Mouse (Mus musculus): ENCODE data around the gene Csf3r. TPM values are rescaled to one million over a fixed set of nuclear protein-coding genes. Genes with fewer than 3 reads are reported as not detected.

Gene Csf3r
- total and polyA plus RNA-seq, 2 experiments from 2014 or later = 0.43 to 0.77 TPM

DNA sequence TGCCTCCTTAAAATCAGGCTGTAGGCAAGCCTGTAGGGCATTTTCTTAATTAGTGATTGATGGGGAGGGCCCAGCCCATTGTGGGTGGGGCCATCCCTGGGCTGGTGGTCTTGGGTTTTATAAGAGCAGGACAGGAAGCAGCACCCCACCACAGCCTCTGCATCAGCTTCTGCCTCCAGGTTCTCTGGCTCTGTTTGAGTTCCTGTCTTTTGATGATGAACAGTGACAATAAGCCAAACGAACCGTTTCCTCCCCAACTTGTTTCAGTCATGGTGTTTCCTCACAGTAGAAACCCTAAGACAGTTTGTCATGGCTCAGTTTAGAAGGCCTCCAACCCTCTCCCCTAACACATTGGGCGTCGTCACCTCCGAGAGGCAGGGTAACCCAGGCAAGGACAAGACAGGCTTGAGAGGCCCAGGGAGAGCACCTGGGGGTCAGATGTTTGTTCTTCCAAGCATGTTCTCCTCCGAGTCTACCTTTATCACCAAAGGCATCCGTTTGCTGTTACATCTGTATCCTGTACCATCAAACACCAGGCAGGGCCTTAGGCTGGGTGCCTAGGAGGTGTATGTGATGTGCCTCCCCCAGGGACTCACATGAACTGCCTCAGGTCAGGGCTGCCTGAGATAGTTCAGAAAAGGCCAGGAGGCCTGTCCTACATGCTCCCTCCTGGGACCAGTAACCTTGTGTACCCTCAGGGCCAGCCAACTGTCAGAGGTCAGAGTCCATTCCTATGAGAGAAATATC lies 65.9 kb downstream of the Csf3r start:
- DNase-seq = no peak
- H3K4me1 ChIP-seq (ENCODE audit: insufficient read depth) = no peaks in the 10 kb centered on the region
- H3K4me2 ChIP-seq (ENCODE audit: low read depth) = no peak overlapping the region
- H3K9me3 ChIP-seq (ENCODE audit: low read length) = no peaks in the 10 kb centered on the region
- peaks cover 10% of the 10 kb centered on the region; the same call in 1 of the 2 replicates for H3K36me3 ChIP-seq (ENCODE audit: insufficient read depth)
- TF ChIP-seq CTCF (IDR thresholded peaks at IDR 0.05; ENCODE audit: low read depth) = no peak
- H3K4me3 ChIP-seq (ENCODE audit: low read depth, low read length) = no peak overlapping the region
- no peak for ATAC-seq
- no peaks in the 10 kb centered on the region for H3K27me3 ChIP-seq (ENCODE audit: insufficient read depth, low read length)
- no peak overlapping the region for H3K9ac ChIP-seq
- 86% methylated on average over 7 of the region's 7 CpGs for WGBS
- no peak overlapping the region for H3K27ac ChIP-seq (ENCODE audit: low read depth, low read length)

DNA sequence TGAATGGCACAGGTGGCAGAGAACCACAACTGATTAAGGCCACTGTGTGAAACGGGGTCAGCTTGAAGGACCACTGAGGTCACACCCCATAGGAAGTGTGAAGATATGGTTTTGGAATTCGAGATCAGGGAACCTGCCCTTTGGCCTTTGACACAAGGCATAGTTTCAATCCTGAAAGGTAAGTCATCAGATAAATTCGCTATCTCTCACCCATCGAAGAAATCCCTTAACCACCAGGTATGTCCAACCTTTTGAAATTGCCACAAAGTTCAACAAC lies 66.4 kb downstream of the Csf3r start:
- DNase-seq = no peak
- no peak for ATAC-seq
- Histone ChIP-seq H3K9me3 (ENCODE audit: low read length) (no peaks in the 10 kb centered on the region), H3K27me3 (ENCODE audit: insufficient read depth, low read length) (no peaks in the 10 kb centered on the region), H3K4me1 (ENCODE audit: insufficient read depth) (no peaks in the 10 kb centered on the region), H3K36me3 (ENCODE audit: insufficient read depth) (peaks cover 10% of the 10 kb centered on the region; the same call in 1 of the 2 replicates), H3K27ac (ENCODE audit: low read depth, low read length) (no peak overlapping the region), H3K4me2 (ENCODE audit: low read depth) (no peak overlapping the region), H3K9ac (no peak overlapping the region), H3K4me3 (ENCODE audit: low read depth, low read length) (no peak overlapping the region)
- no peak for TF ChIP-seq CTCF (IDR thresholded peaks at IDR 0.05; ENCODE audit: low read depth)
- WGBS = 81% methylated on average over 4 of the region's 4 CpGs

DNA sequence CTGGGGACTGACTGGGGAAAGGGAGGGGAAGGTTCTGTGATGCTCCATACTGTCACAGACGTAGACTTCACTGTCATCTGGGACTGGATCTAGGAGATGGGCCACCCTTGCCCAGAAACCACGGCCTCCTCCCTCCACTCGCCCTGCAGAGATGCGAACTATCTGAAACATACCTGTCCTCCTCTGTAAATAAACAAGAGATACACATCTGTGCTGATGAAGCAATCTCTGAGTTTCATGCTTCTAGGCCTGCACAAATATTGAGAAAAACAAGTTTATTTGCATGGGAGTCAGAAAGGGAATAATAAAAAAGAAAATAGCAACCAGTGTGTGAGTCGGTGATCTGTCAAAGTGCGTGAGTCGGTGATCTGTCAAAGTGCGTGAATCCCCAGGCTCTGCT lies 67.5 kb downstream of the Csf3r start:
- Histone ChIP-seq H3K4me2 (ENCODE audit: low read depth) (no peak overlapping the region), H3K9me3 (ENCODE audit: low read length) (no peaks in the 10 kb centered on the region), H3K27ac (ENCODE audit: low read depth, low read length) (no peak overlapping the region), H3K27me3 (ENCODE audit: insufficient read depth, low read length) (no peaks in the 10 kb centered on the region), H3K36me3 (ENCODE audit: insufficient read depth) (peaks cover 10% of the 10 kb centered on the region; the same call in 1 of the 2 replicates), H3K9ac (no peak overlapping the region), H3K4me1 (ENCODE audit: insufficient read depth) (no peaks in the 10 kb centered on the region), H3K4me3 (ENCODE audit: low read depth, low read length) (no peak overlapping the region)
- no peak for TF ChIP-seq CTCF (IDR thresholded peaks at IDR 0.05; ENCODE audit: low read depth)
- WGBS = 84% methylated on average over 8 of the region's 8 CpGs
- ATAC-seq (no peak), DNase-seq (no peak)

Other genes with a start within 250 kb of the Csf3r start
- 52.1 and 58.2 TPM in 2 replicates for gene Mrps15, start 22.4 kb downstream of the Csf3r start, total RNA-seq (2014; rRNA removed)
- gene Mrps15, start 22.4 kb downstream of the Csf3r start, polyA plus RNA-seq (2015; fragmentation: Nextera tagmentation; extraction: Ambion mirVana) = 116 and 120 TPM in 2 replicates
- gene Oscp1, start 34.0 kb downstream of the Csf3r start, total RNA-seq (2014; rRNA removed) = 30.8 and 32.8 TPM in 2 replicates
- 37.4 and 43.7 TPM in 2 replicates for gene Oscp1, start 34.0 kb downstream of the Csf3r start, polyA plus RNA-seq (2015; fragmentation: Nextera tagmentation; extraction: Ambion mirVana)
- 36.1 and 37.1 TPM in 2 replicates for gene Lsm10, start 72.1 kb downstream of the Csf3r start, total RNA-seq (2014; rRNA removed)
- gene Lsm10, start 72.1 kb downstream of the Csf3r start, polyA plus RNA-seq (2015; fragmentation: Nextera tagmentation; extraction: Ambion mirVana) = 54.5 and 59.5 TPM in 2 replicates
- gene Stk40, start 79.4 kb downstream of the Csf3r start, total RNA-seq (2014; rRNA removed) = 11.7 and 19.6 TPM in 2 replicates
- 13.3 and 14.9 TPM in 2 replicates for gene Stk40, start 79.4 kb downstream of the Csf3r start, polyA plus RNA-seq (2015; fragmentation: Nextera tagmentation; extraction: Ambion mirVana)
- gene Eva1b, start 123.2 kb downstream of the Csf3r start, total RNA-seq (2014; rRNA removed) = 12.9 and 14.4 TPM in 2 replicates
- 10.6 and 12.6 TPM in 2 replicates for gene Eva1b, start 123.2 kb downstream of the Csf3r start, polyA plus RNA-seq (2015; fragmentation: Nextera tagmentation; extraction: Ambion mirVana)
- 1.0 and 2.1 TPM in 2 replicates for gene Sh3d21, start 138.9 kb downstream of the Csf3r start, total RNA-seq (2014; rRNA removed)
- gene Sh3d21, start 138.9 kb downstream of the Csf3r start, polyA plus RNA-seq (2015; fragmentation: Nextera tagmentation; extraction: Ambion mirVana) = 1.4 and 1.7 TPM in 2 replicates
- gene Thrap3, start 178.2 kb downstream of the Csf3r start, total RNA-seq (2014; rRNA removed) = 113 and 165 TPM in 2 replicates
- 92.4 and 111 TPM in 2 replicates for gene Thrap3, start 178.2 kb downstream of the Csf3r start, polyA plus RNA-seq (2015; fragmentation: Nextera tagmentation; extraction: Ambion mirVana)
- 105 and 115 TPM in 2 replicates for gene Map7d1, start 231.8 kb downstream of the Csf3r start, total RNA-seq (2014; rRNA removed)
- gene Map7d1, start 231.8 kb downstream of the Csf3r start, polyA plus RNA-seq (2015; fragmentation: Nextera tagmentation; extraction: Ambion mirVana) = 63.6 and 71.1 TPM in 2 replicates
- 143 TPM in 2 replicates for gene Trappc3, start 237.8 kb downstream of the Csf3r start, total RNA-seq (2014; rRNA removed)
- gene Trappc3, start 237.8 kb downstream of the Csf3r start, polyA plus RNA-seq (2015; fragmentation: Nextera tagmentation; extraction: Ambion mirVana) = 199 and 202 TPM in 2 replicates

All from forebrain, postnatal 0 days (tissue).